Mouse (Mus musculus) kidney, adult 2 months (tissue): ENCODE measurements around the gene Zfp768.

ENCODE experiments used
- CTCF ChIP-seq: fragments of 200-500 bp; conservative IDR thresholded peaks from 2 replicates; pipeline ENCODE4 v1.5.1; 2011; ENCODE audit warnings: low read depth, mild to moderate bottlenecking, control low read depth, low read length, moderate library complexity, mixed read lengths; ENCODE audit not compliant: insufficient read depth, insufficient read length
- POLR2A ChIP-seq: fragments of 200-500 bp; IDR thresholded peaks from one replicate; pipeline ENCODE4 v1.6.1; 2011; ENCODE audit warnings: low read depth, low read length, control low read depth

DNA sequence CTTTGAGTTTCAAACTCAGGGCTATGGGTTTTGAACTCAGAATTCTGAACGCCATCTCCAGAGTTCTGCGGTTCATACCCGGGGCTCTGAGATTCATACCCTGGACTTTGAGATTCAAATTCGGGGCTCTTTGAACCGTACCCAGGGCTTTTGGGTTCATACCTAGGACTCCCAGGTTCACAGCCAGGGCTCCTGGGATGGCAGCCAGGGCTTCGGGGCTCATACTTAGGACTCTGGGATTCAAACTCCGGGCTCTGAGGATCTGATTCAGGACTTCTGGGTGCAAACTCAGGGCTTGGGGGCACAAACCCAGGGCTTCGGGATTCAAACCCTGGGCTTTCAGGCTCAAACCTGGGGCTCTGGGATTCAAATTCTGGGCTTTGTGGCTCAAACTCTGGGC is 1.0 kb downstream of the Zfp768 start:
- TF ChIP-seq CTCF, result no peak
- TF ChIP-seq POLR2A, result no peak
